Mouse (Mus musculus) intestine, postnatal 0 days (tissue): ENCODE data around the gene Ctdspl. TPM values are rescaled to one million over a fixed set of nuclear protein-coding genes. Genes with fewer than 3 reads are reported as not detected.

Source experiments
- ATAC-seq: fragments of 200-750 bp; cut with Nextera tagmentation; 2 replicates; pipeline ENCODE4 v1.8.0; 2017; ENCODE audit warnings: mild to moderate bottlenecking, moderate TSS enrichment, moderate library complexity
- H3K27ac ChIP-seq: fragments of 300-500 bp; sonication (generic); 2 replicates; pipeline ENCODE4 v1.5.1; 2014; ENCODE audit warnings: mild to moderate bottlenecking, low read depth, low read length, moderate library complexity
- H3K27me3 ChIP-seq: fragments of 300-500 bp; sonication (generic); replicated peaks from 2 replicates; pipeline ENCODE4 v1.6.1; 2014; ENCODE audit warnings: low read length, mixed read lengths; ENCODE audit not compliant: control insufficient read depth, insufficient read depth
- H3K36me3 ChIP-seq: fragments of 300-500 bp; sonication (generic); 2 replicates; pipeline ENCODE4 v1.6.1; 2014; ENCODE audit warnings: mild to moderate bottlenecking, moderate library complexity; ENCODE audit not compliant: control insufficient read depth, insufficient read depth
- H3K4me1 ChIP-seq: fragments of 300-500 bp; sonication (generic); replicated peaks from 2 replicates; pipeline ENCODE4 v1.6.1; 2014; ENCODE audit warnings: antibody characterized with exemption, low read length, mixed read lengths; ENCODE audit not compliant: control insufficient read depth, insufficient read depth
- H3K4me2 ChIP-seq: fragments of 300-500 bp; sonication (generic); replicated peaks from 2 replicates; pipeline ENCODE4 v1.6.1; 2014; ENCODE audit warnings: low read depth, mild to moderate bottlenecking, moderate library complexity
- H3K4me3 ChIP-seq: fragments of 300-500 bp; sonication (generic); 2 replicates; pipeline ENCODE4 v1.5.1; 2014; ENCODE audit warnings: low read depth, low read length
- H3K9ac ChIP-seq: fragments of 300-500 bp; sonication (generic); 2 replicates; pipeline ENCODE4 v1.6.1; 2014; ENCODE audit warnings: mild to moderate bottlenecking, low read depth, low read length
- H3K9me3 ChIP-seq: fragments of 300-500 bp; sonication (generic); 2 replicates; pipeline ENCODE4 v1.6.1; 2016; ENCODE audit warnings: mixed run types; ENCODE audit not compliant: control insufficient read depth
- CTCF ChIP-seq: sonication (generic); IDR thresholded peaks from 2 replicates; pipeline ENCODE4 v1.5.1; 2016; ENCODE audit warnings: low read depth, mild to moderate bottlenecking, control low read depth, antibody characterized with exemption, moderate library complexity
- WGBS: fragments of 180-500 bp; shearing (Covaris S2); extraction: QIAGEN DNeasy Blood & Tissue Kit; methylation state at CpG from one replicate; pipeline ENCODE4 v1.1.7; 2014; 5-methylcytosine and 5-hydroxymethylcytosine counted together
- polyA plus RNA-seq: library from polyadenylated mRNA; unstranded; fragments of >200 nt; fragmentation: Nextera tagmentation; extraction: Ambion mirVana; gene quantifications from 2 replicates; pipeline ENCODE4 v1.2.1, GENCODE M21; 2015

Ctdspl gene
- polyA plus RNA-seq, 1 experiment from 2014 or later: 17.0 TPM

DNA sequence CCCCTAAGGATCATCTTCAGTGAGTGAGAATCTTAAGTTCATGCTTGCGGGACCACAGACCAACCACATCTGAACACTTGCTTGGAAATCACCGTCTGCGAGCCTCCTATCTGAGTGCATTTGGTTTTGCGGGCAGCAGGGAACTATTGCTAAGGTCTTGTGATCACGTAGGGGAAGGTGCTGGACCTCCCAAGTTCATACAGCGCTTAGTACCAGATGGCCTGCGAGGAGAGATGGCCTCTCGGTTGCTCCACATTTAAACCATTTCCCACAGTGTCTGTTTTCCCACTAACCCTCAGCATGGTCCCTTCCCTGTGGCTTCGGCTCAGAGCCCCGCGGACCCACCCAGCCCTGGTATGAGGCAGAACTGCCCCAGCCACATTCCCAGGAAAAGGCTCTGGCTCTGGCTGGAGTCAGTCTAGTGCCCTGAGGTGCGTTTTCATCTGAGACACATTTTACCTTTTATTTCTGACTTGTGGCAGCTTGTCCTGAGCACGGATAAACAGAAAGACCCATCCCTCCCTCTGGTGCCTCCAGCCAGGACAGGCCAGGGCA lies 84.0 kb downstream of the Ctdspl start:
- Histone ChIP-seq H3K9me3 (no peaks in the 10 kb centered on the region), H3K36me3 (peaks cover 41% of the 10 kb centered on the region), H3K4me2 (no peak overlapping the region), H3K27me3 (no peaks in the 10 kb centered on the region), H3K4me1 (no peaks in the 10 kb centered on the region; the same call in 1 of the 2 replicates), H3K27ac (no peak overlapping the region), H3K9ac (no peak overlapping the region), H3K4me3 (no peak overlapping the region)
- TF ChIP-seq CTCF: no peak
- ATAC-seq: no peak
- 58% methylated on average over 13 of the region's 13 CpGs for WGBS

DNA sequence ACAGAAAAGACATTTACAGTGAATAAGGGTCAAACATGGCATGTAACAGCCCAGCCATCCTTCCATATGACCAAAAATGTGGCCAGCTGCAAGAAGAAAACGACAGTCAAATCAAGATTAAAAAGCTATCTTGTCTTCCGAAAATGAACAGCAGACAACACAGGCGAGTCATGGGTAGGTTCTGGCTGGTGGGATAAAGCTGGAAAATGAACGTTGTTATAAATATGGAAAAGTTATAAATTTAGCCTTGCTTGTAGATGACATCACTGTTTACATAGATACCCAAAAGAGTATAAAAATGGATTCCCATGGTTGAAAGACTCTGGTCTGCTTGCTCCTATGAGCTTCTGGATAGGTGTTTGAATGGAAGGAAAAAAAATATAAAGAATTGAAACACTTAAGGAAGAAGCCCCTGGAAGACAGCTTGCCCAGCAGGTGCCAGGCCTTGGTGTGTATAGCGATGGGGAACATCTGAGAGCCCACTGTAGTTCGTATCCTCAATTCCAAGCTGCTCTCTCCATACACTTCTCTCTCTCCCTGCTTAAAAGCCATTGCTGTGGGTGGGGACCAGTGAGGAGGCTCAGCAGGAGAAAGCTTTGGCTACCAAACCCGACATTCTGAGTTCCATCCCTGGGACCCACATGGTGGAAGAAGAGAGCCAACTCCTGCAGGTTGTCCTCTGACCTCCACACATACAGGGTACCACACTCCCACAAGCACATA lies 90.7 kb downstream of the Ctdspl start:
- Histone ChIP-seq H3K36me3 (peaks cover 40% of the 10 kb centered on the region), H3K4me3 (no peak overlapping the region), H3K27me3 (no peaks in the 10 kb centered on the region), H3K9me3 (no peaks in the 10 kb centered on the region), H3K4me1 (no peaks in the 10 kb centered on the region), H3K4me2 (no peak overlapping the region), H3K27ac (no peak overlapping the region), H3K9ac (no peak overlapping the region)
- no peak for ATAC-seq
- no peak for TF ChIP-seq CTCF
- WGBS: 77% methylated on average over 7 of the region's 7 CpGs

DNA sequence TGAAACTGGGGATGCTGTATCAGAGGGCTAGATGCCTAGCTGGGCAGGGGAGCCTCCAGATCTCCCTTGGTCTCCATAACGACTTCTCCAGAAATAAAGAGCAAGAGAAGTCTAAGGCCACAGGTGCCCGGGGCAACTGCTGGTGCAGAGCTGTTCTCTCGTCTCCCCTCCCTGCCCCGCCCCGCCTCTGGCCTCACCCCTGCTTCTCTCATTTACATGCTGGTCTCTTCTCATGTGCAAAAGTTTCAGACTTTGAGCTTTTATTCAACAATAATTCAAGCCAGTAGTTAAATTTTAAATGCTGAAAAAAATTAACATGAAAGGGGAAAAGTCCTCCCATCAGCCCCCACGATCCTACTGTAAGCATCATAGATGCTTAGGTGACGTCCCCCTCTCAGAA lies 95.5 kb downstream of the Ctdspl start:
- Histone ChIP-seq H3K36me3 (peaks cover 11% of the 10 kb centered on the region), H3K9ac (no peak overlapping the region), H3K4me3 (no peak overlapping the region), H3K9me3 (no peaks in the 10 kb centered on the region), H3K4me2 (no peak overlapping the region), H3K27ac (no peak overlapping the region), H3K4me1 (no peaks in the 10 kb centered on the region), H3K27me3 (no peaks in the 10 kb centered on the region)
- WGBS: 61% methylated on average over 7 of the region's 7 CpGs
- TF ChIP-seq CTCF: no peak
- ATAC-seq: no peak

DNA sequence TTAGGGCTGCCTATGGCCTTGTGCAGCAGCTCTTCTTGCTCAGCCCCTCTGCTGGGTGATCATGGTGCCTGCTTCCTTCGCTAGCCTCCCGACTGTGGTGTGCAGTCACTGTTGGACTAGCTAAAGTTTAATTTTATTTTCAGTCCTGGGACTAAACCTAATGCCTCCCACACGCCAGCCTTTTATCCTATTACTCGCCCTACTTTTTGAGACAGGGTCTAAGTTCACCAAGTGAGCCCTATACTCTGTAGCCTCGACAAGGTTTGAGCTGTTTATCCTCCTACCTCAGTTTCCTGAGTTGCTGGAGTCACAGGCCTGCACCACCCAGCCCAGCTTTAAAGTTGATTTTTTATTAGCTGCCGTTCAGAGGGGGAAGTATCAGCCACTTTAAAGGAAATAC lies 99.0 kb downstream of the Ctdspl start:
- H3K4me3 ChIP-seq: no peak overlapping the region
- 60% methylated on average over 6 of the region's 6 CpGs for WGBS
- H3K9ac ChIP-seq: no peak overlapping the region

DNA sequence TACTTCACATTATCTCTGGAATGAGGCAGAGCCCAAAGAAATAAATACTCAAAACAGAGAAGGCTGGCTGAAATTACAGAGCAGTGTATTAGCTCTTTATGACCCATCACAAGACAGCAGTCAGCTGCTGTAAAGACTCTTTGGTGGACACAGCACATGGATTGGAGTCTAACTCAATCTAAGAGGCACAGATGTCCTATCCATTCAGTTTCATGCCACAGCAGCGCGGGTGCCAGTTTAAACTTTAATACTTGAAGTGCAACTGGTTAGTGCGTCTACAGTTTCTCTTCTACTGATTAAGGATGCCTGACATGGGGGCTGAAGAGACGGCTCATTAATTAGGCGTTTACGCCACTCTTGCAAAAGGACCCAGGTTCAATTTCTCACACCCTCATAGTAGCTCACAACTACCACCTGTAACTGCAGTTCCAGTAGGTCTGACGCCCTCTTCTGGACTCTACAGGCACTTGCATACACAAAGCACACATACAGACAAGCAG lies 99.6 kb downstream of the Ctdspl start:
- H3K27ac ChIP-seq: no peak overlapping the region

More for the DNA sequence above, 99.0 kb downstream of the Ctdspl start:
- Histone ChIP-seq H3K27me3 (no peaks in the 10 kb centered on the region), H3K9me3 (no peaks in the 10 kb centered on the region), H3K4me2 (no peak overlapping the region), H3K4me1 (no peaks in the 10 kb centered on the region), H3K27ac (peak overlapping the region; percentile 11; the same call in 1 of the 2 replicates), H3K36me3 (peaks cover 21% of the 10 kb centered on the region; the same call in 1 of the 2 replicates)
- TF ChIP-seq CTCF: no peak
- ATAC-seq: no peak

DNA sequence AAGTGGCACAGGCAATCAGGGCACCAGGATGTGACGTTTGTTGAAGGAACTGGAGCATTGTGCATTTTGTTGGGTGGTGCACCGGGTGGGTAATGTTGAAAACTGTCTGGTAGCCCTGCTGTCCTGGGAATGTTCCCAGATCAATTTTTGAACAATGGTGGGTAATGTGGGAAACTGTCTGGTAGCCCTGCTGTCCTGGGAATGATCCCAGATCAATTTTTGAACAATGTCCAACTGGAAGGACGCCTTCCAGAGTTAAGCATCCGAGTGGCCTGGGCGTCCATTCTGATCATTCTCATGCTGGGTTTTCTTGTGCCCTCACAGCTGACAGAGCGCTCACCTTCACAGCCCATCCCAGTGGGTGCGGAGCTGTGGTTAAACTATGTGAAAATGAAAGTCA lies 101.1 kb downstream of the Ctdspl start:
- Histone ChIP-seq H3K9ac (no peak overlapping the region), H3K4me2 (no peak overlapping the region), H3K9me3 (no peaks in the 10 kb centered on the region), H3K27me3 (no peaks in the 10 kb centered on the region), H3K4me3 (no peak overlapping the region), H3K4me1 (no peaks in the 10 kb centered on the region), H3K27ac (no peak overlapping the region), H3K36me3 (peaks cover 39% of the 10 kb centered on the region)
- 92% methylated on average over 7 of the region's 7 CpGs for WGBS
- no peak for ATAC-seq
- no peak for TF ChIP-seq CTCF

More for the DNA sequence above, 99.6 kb downstream of the Ctdspl start:
- H3K9me3 ChIP-seq: no peaks in the 10 kb centered on the region
- peak; percentile 37; the same call in 1 of the 2 replicates for TF ChIP-seq CTCF
- no peaks in the 10 kb centered on the region for H3K4me1 ChIP-seq
- H3K36me3 ChIP-seq: peaks cover 25% of the 10 kb centered on the region
- no peak overlapping the region for H3K9ac ChIP-seq
- H3K4me2 ChIP-seq: no peak overlapping the region
- no peak for ATAC-seq
- WGBS: 83% methylated on average over 7 of the region's 7 CpGs
- no peak overlapping the region for H3K4me3 ChIP-seq
- H3K27me3 ChIP-seq: no peaks in the 10 kb centered on the region
